Mouse (Mus musculus) kidney, postnatal 25 days (tissue): Measurements from ENCODE around the gene Gm10803.
"Not testable (repeated sequence)": the region's sequence is repeated elsewhere in the genome, so short reads cannot be mapped to it uniquely, and the experiment has no call there.

Experiments
- DNase-seq, 2 experiments: peaks; one replicate each; pipeline ENCODE4 v3.0.0; 2021; ENCODE audit warnings: mixed read lengths in 2 of 2

Gene Gm10803

DNA sequence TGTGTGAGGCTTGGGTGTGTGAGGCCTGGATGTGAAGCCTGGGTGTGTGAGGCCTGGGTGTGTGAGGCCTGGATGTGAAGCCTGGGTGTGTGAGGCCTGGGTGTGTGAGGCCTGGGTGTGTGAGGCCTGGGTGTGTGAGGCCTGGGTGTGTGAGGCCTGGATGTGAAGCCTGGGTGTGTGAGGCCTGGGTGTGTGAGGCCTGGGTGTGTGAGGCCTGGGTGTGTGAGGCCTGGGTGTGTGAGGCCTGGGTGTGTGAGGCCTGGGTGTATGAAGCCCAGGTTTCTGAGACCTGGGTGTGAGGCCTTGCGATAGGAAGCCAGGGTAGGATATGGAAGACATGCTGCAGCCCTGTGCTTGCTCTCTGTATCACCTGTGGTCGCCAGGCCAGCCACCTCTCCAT lies at the start of gene Gm10803:
TSS of gene Gm10803 (plus strand) at position 301 of the 400 bp plus-strand sequence.
- not testable (repeated sequence) for DNase-seq

- no peak for DNase-seq
Observed at GRCm38 (mm10) chr2:93510839-93511238, 49.5 kb upstream of the Gm10803 start.

GRCm38 (mm10) chr2:93512130-93512529 lies 48.2 kb upstream of the Gm10803 start:
- DNase-seq, result no peak

DNA sequence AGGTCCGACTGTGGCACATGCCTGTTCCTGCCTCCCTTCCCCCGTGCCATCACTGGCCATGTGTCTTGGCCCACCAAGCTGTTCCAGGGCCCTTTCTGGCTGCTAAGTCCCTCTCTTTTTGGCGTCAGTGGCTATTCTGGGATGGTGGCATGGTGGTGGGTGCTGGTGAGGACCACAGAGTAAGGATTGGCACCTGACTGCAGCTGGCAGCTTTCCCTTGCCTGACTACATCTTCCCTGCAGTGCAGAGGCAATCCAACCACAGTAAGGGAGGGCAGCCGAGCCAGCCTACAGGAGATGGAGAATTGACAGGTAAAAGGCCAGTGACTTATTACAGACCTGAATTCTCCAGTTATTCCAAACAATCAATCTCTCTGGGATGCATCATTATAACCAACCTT lies 45.1 kb upstream of the Gm10803 start:
- no peak for DNase-seq

GRCm38 (mm10) chr2:93521042-93521441 lies 39.3 kb upstream of the Gm10803 start:
- no peak for DNase-seq

DNA sequence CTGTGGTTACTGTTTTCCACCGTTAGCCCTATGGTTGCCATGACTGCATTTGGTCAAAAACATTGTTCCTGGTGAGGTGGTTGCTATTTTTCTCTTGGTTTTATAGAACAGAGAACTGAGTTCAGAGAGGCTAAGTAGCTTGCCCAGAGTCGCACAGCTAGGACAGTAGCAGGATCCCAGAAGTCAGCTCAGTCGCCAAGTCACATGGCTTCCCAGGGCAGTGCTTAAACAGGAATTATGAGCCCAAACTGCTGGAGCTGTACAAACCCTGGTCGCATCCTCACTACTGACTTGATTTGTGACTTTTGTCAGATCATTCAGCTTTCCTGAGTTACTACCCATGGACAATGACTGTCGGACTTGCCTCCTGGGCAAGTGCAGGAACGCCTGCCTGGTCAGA lies 38.8 kb upstream of the Gm10803 start:
- no peak for DNase-seq

DNA sequence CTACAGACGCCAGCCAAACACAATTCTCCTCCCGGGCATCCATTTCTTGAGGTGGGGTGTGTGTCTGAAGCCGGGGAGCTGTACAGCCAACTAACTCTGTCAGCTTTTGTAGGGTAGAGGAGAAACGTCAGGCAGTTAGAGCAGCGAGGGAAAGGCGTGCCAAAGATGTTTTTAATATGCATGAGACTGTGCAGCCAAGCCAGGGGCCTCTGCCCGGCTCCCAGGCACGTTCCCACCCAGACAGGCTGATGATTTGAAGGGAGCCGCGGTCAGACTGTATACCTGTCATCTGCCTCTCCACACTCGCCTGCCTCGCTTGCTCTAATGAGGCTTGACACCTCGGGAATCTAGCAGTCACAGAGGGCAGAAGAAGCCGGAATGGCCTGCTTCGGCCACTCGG lies 38.4 kb upstream of the Gm10803 start:
- no peak for DNase-seq

GRCm38 (mm10) chr2:93525033-93525762 lies 35.2 kb upstream of the Gm10803 start:
- no peak for DNase-seq

- DNase-seq, result no peak
Observed at GRCm38 (mm10) chr2:93529602-93530001, 30.8 kb upstream of the Gm10803 start.

DNA sequence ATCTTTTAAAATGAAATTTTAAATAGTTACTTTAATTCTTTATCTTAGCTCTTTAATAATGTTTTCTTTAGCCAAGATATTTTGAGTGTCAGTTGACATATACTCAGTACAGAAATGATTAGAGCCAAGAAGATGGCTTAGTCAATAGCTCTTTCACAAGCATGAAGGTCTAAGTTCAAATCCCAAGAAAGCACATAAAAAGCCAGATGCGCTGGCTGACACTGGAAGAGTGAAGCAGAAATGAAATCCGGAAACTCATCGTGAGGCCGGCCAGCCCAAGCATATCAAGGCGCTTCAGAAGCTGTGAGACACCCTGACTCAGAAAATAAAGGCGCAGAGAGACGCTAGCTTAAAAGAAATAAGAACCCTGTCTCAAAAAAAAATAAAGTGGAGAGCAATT lies 26.5 kb upstream of the Gm10803 start:
- no peak for DNase-seq

DNA sequence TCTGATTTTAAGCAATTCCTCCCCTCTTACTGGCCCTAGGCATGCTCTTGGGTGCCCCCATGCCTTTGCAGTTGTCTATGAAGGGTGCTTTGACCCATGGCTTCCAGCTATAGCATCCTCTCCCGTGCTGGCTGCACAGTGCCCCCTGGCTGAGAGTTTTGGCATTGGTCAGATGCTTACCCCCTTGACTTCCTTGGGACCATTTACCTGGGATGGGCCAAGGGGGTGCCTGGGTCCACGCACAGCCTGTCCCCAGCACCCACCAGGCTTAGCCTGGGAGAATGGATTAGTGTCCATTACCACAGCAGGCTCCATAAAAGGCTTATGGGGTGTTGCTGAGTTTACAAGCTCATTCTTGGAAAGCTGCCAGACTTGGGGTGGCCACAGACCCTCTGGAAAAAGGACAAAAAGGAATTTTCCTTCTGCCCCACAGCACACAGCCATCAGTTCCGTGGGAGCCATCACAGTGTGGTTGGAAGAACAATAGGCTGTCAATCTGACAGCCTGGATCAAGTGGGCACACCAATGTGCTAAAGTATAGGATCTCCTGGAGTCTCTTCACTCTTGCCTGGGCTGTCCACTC lies 22.9 kb upstream of the Gm10803 start:
- DNase-seq, result no peak

DNA sequence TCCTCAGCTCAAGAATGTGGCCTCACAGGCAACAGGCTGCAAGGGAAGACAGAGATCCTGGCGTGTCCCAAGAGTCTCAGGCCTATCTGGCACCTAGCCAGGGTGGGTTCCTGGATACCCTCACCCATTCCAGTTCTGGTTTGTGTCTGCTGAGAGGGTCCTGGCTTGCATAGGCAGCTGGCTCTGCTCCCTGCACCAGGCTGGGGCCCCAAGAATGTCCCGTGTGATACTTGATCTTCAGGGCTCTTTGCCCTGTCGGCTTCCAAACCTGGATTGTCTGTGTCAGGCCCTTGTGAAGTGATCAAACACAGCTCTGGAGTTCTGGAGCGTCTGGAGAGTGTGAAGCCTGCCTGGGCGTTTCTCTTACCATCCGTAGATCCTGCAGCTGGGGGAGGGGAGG lies 22.2 kb upstream of the Gm10803 start:
- no peak for DNase-seq

- DNase-seq, result no peak
Observed at GRCm38 (mm10) chr2:93541771-93542170, 18.6 kb upstream of the Gm10803 start.

DNA sequence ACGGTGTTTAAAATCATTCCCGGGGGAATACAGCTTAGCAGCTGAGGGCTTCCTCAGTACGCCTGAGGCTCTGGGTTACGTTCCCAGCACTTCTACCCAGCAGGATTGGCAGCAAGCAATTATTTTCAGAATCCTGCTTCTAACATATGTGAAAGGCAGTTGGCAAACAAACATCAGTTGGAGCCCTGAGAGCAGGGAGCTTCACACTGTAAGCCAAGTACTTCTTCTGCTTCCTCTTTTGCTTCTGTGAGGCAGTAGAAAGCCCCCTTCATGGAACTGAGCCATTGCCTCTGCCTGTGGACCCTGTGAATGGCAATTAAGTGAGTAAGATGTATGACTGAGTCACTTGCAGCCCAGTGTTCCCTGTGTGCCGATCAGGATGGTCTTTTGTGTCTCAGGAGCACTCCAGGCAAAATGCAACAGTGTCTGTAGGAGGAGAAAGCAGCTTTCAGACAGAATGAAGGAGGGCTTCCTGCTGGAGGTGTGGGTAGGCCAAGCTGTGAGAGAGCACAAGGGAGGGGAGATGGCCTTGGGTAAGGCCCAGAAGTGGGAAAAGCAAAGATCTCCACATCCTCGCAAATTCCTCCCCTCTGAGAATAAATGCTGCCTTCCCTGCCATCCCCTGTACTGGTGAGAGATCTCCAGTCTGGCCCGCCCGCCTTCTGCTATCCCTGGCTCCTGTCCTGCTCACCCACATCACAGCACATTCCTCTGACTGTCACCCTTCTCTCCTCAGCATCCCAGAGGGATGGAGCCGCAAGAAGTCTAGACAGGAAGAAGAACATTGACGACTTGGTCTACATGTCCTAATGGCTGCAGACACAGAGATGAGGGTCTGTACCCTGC lies 7.5 kb upstream of the Gm10803 start:
- DNase-seq, result no peak

- no peak for DNase-seq
Observed at GRCm38 (mm10) chr2:93553905-93554304, 6.5 kb upstream of the Gm10803 start.

DNA sequence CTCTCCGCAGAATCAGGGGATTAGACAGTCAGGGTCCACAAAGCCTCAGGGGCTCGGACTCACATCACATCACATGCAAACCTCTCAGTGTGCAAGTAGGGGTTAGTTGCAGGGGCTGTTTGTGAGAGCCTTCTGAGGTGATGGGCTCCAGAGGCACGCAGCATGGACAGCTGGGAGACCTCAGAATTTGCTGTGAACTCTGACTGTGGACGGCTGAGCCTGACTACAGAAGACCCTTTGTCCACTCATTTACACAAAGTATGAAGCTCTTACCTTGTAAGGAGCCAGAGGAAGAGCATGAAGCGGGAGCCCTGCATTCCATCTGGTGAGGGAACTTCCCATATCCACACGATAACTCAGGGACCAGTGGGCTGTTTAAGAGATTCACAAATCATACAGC lies 5.3 kb downstream of the Gm10803 start:
- DNase-seq, result no peak

GRCm38 (mm10) chr2:93567675-93568074 lies 7.3 kb downstream of the Gm10803 start:
- peak; percentile 10 to 66 for DNase-seq

- DNase-seq, result peak in 1 of 2 experiments; percentile 44
Observed at GRCm38 (mm10) chr2:93572565-93572964, 12.2 kb downstream of the Gm10803 start.

GRCm38 (mm10) chr2:93581271-93581670 lies 20.9 kb downstream of the Gm10803 start:
- no peak for DNase-seq

DNA sequence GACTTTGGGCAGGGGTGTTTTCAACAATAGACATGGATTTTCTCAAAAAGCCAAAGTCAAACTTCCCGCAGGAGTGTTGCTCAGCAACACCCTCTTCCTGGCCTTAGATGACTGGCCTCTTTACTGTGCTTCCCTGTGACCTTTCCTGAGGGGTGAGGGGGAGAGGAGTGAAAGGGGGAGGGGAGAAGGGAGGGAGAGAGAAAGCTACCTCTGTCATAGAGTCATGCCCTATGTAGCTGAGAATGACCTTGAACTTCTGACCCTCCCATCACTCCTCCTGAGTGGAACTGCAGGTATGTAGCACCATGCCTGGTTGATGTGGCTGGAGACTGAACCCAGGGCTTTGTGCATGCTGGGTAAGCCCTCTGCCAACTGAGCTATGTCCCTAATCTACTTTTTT lies 25.5 kb downstream of the Gm10803 start:
- DNase-seq, result no peak

- DNase-seq, result no peak
Observed at GRCm38 (mm10) chr2:93587446-93587845, 27.1 kb downstream of the Gm10803 start.

GRCm38 (mm10) chr2:93589875-93590274 lies 29.5 kb downstream of the Gm10803 start:
- no peak for DNase-seq

- DNase-seq, result no peak
Observed at GRCm38 (mm10) chr2:93591706-93592105, 31.3 kb downstream of the Gm10803 start.
